Mouse (Mus musculus): ENCODE measurements around the gene Gm42957. TPM values are rescaled to one million over a fixed set of nuclear protein-coding genes. Genes with fewer than 3 reads are reported as not detected.
"Not testable (repeated sequence)": the region's sequence is repeated elsewhere in the genome, so short reads cannot be mapped to it uniquely, and the experiment has no call there.

The Gm42957 gene
- polyA plus RNA-seq, 1 experiment: 0.27 TPM

DNA sequence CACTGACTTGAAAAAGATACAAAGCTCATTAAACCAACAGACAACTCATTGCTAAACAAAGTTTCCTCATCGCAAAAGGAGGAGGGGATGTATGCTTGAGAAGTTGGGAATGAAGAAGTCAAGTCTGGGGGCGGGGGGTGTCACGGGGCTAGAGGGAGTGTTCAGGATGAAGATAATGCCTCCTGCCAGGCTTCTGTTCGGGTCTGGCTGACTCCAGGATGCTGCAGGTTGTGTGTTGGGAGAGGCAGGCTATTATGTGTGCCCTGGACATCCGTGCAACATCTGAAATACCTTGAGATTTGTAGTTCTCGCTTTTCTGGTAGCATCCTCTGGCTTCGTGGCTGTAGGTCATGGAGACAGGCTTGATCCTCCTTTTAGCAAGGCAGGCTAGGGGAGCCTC is 43.2 kb downstream of the Gm42957 start:
- DNase-seq (ENCODE audit: low read depth): no peak
- no peak for TF ChIP-seq POLR2A (IDR thresholded peaks at IDR 0.05; ENCODE audit: borderline replicate concordance, extremely low read depth, insufficient read depth, insufficient read length, poor library complexity, severe bottlenecking)
- no peak for TF ChIP-seq CTCF (IDR thresholded peaks at IDR 0.05; ENCODE audit: borderline replicate concordance, extremely low read depth, insufficient read depth, insufficient read length)

DNA sequence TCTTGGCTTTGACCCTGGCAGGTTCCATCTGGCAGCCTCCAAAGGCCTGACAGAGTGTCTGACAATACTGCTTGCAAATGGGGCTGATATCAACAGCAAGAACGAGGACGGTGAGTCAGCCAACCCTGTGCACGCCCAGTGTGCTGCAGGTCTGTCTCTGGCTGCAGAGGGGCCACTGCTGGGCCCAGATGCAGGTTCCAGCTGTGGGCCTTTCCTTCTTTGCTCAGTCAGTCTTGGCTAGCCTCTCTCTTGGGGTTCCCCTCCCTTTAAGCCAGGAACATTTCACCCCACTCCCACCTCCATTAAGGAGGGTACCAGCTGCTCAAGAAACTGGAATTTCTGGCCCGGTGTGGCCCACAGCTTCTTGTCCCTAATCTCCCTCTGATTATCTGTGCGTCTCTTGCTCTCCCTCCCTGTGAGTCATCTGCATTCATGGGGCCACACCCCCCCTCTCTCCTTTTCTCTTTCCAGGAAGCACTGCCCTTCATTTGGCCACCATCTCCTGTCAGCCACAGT is 43.9 kb downstream of the Gm42957 start:
- DNase-seq (ENCODE audit: low read depth): no peak
- TF ChIP-seq POLR2A (IDR thresholded peaks at IDR 0.05; ENCODE audit: borderline replicate concordance, extremely low read depth, insufficient read depth, insufficient read length, poor library complexity, severe bottlenecking): no peak
- TF ChIP-seq CTCF (IDR thresholded peaks at IDR 0.05; ENCODE audit: borderline replicate concordance, extremely low read depth, insufficient read depth, insufficient read length): no peak

DNA sequence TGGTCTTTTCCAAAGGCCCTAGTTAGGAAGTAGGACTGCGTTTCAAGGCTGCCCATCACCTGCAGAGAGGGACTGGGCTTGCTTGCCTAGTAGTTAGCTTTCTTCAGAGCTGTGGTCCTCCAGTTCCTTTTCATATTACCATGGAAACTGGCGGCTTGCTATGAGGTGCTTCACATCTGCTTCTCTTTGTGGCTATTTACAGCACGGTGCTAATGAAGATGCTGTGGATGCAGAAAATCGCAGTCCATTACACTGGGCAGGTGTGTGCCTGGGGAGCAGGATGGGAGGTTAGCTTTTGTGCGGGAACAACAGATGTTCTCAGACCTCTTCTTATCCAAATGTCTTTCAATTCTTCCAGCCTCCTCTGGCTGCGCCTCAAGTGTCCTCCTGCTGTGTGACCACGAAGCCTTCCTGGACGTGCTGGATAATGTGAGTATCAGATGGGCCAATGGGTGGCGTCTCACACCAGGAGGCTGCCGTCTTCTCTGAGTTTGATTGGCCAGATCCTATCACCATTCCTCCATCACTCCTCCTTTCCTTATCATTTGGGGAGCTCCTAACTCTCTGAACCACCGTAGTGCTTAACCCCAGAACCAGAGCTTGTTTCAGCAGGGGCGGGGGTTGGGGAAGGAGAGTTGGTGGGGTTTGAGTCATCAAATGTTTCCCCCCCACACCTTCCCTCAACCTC is 45.1 kb downstream of the Gm42957 start:
- DNase-seq (ENCODE audit: low read depth): peak; percentile 60

DNA sequence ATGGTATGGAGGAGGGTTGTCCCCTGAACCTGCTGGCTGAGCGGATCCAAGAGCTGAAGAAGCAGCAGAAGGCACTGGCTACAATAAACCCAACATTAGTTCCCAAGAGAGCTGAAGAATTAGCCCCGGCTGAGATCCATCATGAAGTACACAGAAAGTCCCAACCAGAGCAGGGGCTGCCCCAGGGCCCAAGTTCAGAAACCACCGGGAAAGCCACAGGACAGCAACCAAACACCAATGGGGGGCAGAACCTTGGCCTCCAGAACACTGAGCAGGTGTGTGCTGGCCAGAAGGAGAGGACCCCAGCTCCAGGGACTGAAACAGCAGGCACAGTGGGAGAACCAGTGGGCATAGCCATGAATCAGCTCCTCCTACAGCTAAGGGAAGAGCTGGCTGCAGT is 48.2 kb downstream of the Gm42957 start:
- no peak for TF ChIP-seq CTCF (IDR thresholded peaks at IDR 0.05; ENCODE audit: borderline replicate concordance, extremely low read depth, insufficient read depth, insufficient read length)
- no peak for TF ChIP-seq POLR2A (IDR thresholded peaks at IDR 0.05; ENCODE audit: borderline replicate concordance, extremely low read depth, insufficient read depth, insufficient read length, poor library complexity, severe bottlenecking)
- no peak for DNase-seq (ENCODE audit: low read depth)

More for the DNA sequence above, 45.1 kb downstream of the Gm42957 start:
- TF ChIP-seq CTCF (IDR thresholded peaks at IDR 0.05; ENCODE audit: borderline replicate concordance, extremely low read depth, insufficient read depth, insufficient read length) (no peak), POLR2A (IDR thresholded peaks at IDR 0.05; ENCODE audit: borderline replicate concordance, extremely low read depth, insufficient read depth, insufficient read length, poor library complexity, severe bottlenecking) (no peak)

DNA sequence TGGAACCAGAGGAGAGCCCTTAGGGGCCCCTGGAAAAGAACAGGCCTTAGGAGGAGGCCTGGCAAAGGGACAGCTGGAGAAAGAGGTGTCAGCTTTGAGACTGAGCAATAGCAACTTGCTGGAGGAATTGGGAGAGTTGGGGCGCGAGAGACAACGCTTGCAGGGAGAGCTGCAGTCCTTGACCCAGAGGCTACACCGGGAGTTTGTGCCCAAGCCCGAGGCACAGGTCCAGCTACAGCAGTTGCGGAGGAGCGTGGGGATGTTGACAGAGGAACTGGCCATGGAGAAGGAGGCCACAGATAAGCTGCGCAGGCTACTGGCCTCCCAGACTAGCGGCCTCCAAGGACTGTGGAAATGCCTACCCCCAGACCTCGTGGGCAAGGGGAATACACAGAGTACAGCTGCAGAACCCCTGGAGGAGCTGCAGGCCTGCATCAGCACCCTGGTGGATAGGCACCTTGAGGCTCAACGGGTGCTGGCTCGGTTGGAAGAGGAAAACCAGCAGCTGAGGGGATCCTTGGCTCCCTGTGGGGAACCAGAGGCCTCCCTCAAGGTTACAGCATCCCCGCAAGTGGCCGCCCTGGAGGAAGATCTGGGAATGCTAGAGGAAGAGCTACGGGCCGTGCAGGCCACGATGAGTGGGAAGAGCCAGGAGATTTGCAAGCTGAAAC is 49.0 kb downstream of the Gm42957 start:
- DNase-seq (ENCODE audit: low read depth): no peak

DNA sequence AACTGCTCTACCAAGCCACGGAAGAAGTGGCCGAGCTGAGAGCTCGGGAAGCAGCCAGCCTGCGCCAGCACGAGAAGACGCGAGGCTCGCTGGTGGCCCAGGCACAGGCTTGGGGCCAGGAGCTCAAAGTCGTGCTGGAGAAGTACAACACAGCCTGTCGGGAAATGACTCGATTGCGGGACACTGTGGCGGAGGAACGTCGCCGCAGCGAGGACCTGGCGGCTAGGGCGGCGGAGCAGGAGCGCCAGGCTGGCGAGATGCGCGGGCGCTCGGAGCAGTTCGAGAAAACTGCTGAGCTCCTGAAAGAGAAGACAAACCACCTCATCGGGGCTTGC is 49.5 kb downstream of the Gm42957 start:
- no peak for TF ChIP-seq POLR2A (IDR thresholded peaks at IDR 0.05; ENCODE audit: borderline replicate concordance, extremely low read depth, insufficient read depth, insufficient read length, poor library complexity, severe bottlenecking)
- TF ChIP-seq CTCF (IDR thresholded peaks at IDR 0.05; ENCODE audit: borderline replicate concordance, extremely low read depth, insufficient read depth, insufficient read length): no peak
- peak; percentile 20 for DNase-seq (ENCODE audit: low read depth)

More for the DNA sequence above, 49.0 kb downstream of the Gm42957 start:
- TF ChIP-seq CTCF (IDR thresholded peaks at IDR 0.05; ENCODE audit: borderline replicate concordance, extremely low read depth, insufficient read depth, insufficient read length): no peak
- TF ChIP-seq POLR2A (IDR thresholded peaks at IDR 0.05; ENCODE audit: borderline replicate concordance, extremely low read depth, insufficient read depth, insufficient read length, poor library complexity, severe bottlenecking): no peak

DNA sequence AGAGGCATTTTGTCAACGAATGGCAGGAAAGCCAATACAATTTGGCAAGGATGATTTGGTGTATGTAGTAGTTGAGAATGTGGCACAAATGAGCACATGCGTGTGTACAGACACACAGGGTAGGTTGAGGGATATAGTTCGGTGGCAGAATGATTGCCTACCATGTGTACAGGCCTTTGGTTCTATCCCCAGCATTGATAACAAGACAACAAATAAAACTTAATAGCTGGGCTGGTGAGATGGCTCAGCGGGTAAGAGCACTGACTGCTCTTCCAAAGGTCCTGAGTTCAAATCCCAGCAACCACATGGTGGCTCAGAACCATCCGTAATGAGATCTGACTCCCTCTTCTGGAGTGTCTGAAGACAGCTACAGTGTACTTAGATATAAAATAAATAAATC is 50.8 kb downstream of the Gm42957 start:
- not testable (repeated sequence) for DNase-seq (ENCODE audit: low read depth)

DNA sequence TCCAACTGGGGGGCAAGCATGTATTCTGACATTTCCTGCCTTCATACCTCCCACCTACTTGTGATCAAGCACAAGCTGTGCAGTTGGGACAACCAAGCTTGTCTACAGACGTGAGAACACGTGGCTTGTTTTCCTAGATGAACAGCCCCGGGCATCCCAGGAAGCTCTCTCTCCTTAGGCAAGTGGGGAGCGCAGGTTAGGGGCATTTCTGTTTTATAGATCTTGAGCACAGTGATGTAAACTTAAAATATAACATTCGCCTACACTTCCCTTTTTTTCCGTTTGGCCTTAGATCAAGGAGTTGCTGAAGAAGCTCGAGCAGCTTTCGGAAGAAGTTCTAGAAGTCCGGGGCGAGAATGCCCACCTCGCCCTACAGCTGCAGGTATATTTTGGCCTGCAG is 53.6 kb downstream of the Gm42957 start:
- no peak for DNase-seq (ENCODE audit: low read depth)
- no peak for TF ChIP-seq CTCF (IDR thresholded peaks at IDR 0.05; ENCODE audit: borderline replicate concordance, extremely low read depth, insufficient read depth, insufficient read length)
- TF ChIP-seq POLR2A (IDR thresholded peaks at IDR 0.05; ENCODE audit: borderline replicate concordance, extremely low read depth, insufficient read depth, insufficient read length, poor library complexity, severe bottlenecking): no peak

DNA sequence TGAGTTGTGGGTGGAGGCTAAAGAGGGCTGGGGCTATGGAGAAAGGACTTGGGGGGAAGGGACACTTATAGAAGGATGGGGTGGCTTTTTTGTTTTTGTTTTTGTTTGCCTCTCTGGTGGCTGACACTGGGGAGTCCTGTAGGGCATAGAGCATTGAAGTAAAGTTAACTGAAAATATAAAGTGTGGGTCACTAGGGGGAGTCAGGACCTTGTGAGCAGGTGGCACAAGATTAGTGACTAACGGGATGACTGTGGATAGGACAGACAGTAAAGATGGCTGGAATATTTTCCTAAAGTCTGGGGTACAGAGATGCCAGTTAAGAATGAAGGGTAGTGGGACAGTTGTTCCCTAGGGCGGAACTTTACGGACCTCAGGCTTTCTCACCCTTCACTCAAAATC is 55.0 kb downstream of the Gm42957 start:
- DNase-seq (ENCODE audit: low read depth): no peak
- TF ChIP-seq POLR2A (IDR thresholded peaks at IDR 0.05; ENCODE audit: borderline replicate concordance, extremely low read depth, insufficient read depth, insufficient read length, poor library complexity, severe bottlenecking): no peak
- TF ChIP-seq CTCF (IDR thresholded peaks at IDR 0.05; ENCODE audit: borderline replicate concordance, extremely low read depth, insufficient read depth, insufficient read length): no peak

DNA sequence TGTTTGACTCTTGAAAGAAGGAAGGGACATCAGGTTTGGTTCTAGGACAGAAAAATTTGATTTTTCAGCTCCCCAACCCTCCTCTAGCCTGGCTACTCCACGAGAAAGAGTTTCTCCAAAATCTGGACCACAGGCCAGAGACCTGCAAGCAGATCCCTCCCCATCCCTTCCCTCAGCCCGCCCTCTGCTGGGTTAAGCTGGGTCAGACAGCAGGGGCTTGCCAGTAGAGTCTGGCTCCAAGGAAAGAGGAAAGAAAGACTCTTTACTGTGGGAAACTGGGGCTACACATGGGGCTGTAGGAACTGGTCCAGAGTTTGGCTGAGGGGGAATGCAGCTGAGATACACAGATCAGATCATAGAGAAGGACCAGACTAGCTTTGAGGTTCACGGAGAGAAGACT is 57.2 kb downstream of the Gm42957 start:
- TF ChIP-seq CTCF (IDR thresholded peaks at IDR 0.05; ENCODE audit: borderline replicate concordance, extremely low read depth, insufficient read depth, insufficient read length) (peak; percentile 27; the same call in 1 of the 2 replicates), POLR2A (IDR thresholded peaks at IDR 0.05; ENCODE audit: borderline replicate concordance, extremely low read depth, insufficient read depth, insufficient read length, poor library complexity, severe bottlenecking) (no peak)
- DNase-seq (ENCODE audit: low read depth): peak; percentile 39

DNA sequence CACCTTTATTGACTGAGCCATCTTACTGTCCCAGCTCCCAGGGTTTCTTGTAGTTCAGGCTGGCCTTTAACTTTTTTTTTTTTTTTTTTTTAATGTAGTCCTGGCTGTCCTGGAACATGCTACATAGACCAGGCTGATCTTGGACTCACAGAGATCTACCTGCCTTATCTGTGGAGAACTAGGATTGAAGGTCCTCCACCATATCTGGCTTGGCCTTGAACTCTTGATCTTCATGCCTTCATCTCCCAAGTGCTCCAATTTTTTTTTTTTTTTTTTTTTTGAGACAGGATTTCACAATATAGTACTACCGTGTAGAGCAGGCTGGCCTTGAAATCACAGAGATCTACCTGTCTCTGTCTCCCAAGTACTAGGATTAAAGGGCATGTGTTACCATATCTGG is 58.3 kb downstream of the Gm42957 start:
- no peak for DNase-seq (ENCODE audit: low read depth)
- TF ChIP-seq POLR2A (IDR thresholded peaks at IDR 0.05; ENCODE audit: borderline replicate concordance, extremely low read depth, insufficient read depth, insufficient read length, poor library complexity, severe bottlenecking) (no peak), CTCF (IDR thresholded peaks at IDR 0.05; ENCODE audit: borderline replicate concordance, extremely low read depth, insufficient read depth, insufficient read length) (no peak)

DNA sequence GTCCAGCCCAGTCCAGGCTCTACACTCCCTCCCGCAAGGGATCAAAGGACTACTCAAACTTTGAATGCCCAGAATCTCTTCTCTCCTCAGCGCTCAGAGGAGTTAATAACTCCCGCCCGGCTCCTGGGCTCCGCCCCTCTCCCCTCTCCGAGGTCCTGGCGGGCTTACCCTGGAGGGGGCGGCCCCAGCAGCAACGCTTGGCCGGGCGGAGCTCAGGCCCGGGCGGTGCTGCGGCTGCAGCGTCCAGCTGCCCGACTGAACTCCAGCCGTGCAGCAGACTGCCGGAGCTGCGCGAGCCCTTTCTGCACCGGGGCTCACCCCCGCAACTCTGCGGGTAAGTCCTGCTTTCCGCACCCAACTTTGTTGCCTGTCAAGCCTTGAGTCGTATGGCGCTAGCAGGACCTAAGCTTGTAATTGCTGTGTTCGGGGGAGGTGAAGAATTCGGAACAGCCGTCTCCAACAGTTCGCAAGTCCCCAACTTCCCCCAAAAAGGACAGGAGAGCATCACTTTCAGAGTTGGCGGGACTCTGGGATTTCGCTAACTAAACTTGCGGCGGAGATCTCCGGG is 61.0 kb downstream of the Gm42957 start, which contains the start of gene Pias3:
TSS of gene Pias3 (plus strand) at position 187 of the 568 bp plus-strand sequence.
- TF ChIP-seq CTCF (IDR thresholded peaks at IDR 0.05; ENCODE audit: borderline replicate concordance, extremely low read depth, insufficient read depth, insufficient read length): no peak
- TF ChIP-seq POLR2A (IDR thresholded peaks at IDR 0.05; ENCODE audit: borderline replicate concordance, extremely low read depth, insufficient read depth, insufficient read length, poor library complexity, severe bottlenecking): peak; percentile 74
- peak; percentile 88 for DNase-seq (ENCODE audit: low read depth)
